Mouse (Mus musculus): Measurements from ENCODE around the gene 4931428L18Rik.

DNA sequence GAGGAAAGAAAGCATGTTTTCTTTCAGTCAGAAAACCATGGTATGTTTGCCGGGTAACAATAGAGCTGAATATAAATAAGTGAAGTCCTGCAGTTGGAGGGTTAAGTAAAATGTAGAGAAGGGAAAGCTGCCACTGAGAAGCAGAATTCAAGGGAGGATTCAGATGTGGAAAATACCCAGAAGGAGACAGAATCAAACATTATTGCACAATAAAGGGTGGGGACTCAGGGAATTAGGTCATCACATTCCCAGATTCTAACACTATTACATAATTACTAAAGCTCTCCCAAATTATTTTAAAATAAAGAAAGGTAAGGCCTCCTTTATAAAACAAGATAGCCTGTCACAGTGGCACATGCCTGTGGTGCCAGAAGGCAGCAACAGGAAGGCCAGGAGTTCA lies 128.5 kb downstream of the 4931428L18Rik start:
- TF ChIP-seq CTCF (IDR thresholded peaks at IDR 0.05; ENCODE audit: low read depth, low read length) (no peak), POLR2A (IDR thresholded peaks at IDR 0.05; ENCODE audit: insufficient read depth, low read length) (no peak), EP300 (IDR thresholded peaks at IDR 0.05; ENCODE audit: insufficient read depth, low read depth, low read length) (no peak)

All from ES-Bruce4 (cell line).